Mouse (Mus musculus) left cerebral cortex, postnatal 36 days (tissue): ENCODE results near the gene Gm49661. TPM values are rescaled to one million over a fixed set of nuclear protein-coding genes. Genes with fewer than 3 reads are reported as not detected.

Experiments used
- DNase-seq, 2 experiments: peaks; one replicate each; pipeline ENCODE4 v3.0.0; 2021 to 2022; ENCODE audit warnings: low spot score in 2 of 2, mixed read lengths in 1 of 2
- intact Hi-C: fragments of 180-260 bp; cut with DNase I; formaldehyde crosslinking; loops from one replicate; pipeline ENCODE4 v1.15.1; 2025
- total RNA-seq, 2 experiments: library from RNA; stranded (reverse); gene quantifications; 2 replicates each; pipeline ENCODE4 v1.2.3; 2021

Gm49661 gene
- total RNA-seq, 2 experiments from 2014 or later: 1.6 TPM; not detected in 1

DNA sequence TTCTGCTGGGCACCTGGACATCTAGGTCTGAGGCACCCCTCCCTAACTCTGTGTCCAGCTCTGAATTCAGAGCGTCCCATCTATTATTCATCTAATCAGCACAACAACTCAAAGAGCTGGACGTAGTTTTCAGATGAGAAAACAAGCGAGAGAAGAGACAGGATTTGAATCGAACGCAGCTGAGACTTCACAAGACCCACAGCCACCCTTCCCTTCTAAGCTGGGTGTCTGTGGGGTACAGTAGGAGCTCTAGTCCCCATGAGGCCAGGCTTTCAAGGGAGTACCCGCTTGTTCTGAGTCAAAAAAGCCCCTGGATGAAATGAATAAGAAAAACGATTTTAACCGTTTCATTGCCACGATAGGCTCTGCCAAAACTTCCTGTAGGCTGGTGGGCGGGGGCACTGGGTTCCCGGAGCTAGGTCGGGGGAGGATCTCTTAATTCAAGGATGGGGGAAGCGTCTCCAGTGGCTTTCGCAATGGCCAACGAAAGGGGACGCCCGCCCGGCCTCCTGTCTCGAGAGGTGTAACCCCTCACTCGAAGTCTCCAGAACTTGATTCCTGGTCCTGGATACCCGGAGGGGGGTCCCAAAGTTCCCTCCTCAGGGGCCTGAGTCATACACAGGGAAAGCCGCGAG is 15.9 kb upstream of the Gm49661 start:
- no peak for DNase-seq
- intact Hi-C loops: no loop called here

- DNase-seq: no peak
- intact Hi-C loops: no loop called here
These were observed 15.2 kb upstream of the Gm49661 start for GRCm38 (mm10) chr8:84984294-84985048.

DNA sequence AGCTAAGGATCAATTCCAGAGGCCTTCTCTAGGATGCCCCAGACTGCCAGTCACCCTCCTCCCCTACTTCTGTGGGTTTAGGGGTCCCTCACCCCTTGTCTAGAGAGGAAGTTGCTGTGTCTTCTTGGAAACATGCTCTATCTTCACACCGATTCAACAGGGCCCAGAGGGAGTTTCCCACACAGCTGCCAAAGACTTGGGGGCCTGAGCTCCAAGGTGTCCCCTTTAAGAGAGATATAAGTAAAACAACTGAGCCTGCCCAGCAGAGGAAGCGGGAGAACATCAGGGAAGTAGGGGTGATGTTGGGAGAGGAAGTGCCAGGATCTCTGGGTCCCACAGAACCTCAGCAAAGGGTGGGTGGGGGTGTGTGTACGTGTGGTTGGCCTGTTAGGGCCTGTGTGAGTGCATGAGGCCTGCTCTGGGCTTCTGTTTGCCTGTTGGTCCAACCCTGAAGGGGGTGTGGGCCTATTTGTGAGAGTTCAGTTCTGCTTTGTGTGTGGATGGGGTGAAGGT is 13.3 kb upstream of the Gm49661 start:
- intact Hi-C loops: no loop called here
- DNase-seq: no peak

DNA sequence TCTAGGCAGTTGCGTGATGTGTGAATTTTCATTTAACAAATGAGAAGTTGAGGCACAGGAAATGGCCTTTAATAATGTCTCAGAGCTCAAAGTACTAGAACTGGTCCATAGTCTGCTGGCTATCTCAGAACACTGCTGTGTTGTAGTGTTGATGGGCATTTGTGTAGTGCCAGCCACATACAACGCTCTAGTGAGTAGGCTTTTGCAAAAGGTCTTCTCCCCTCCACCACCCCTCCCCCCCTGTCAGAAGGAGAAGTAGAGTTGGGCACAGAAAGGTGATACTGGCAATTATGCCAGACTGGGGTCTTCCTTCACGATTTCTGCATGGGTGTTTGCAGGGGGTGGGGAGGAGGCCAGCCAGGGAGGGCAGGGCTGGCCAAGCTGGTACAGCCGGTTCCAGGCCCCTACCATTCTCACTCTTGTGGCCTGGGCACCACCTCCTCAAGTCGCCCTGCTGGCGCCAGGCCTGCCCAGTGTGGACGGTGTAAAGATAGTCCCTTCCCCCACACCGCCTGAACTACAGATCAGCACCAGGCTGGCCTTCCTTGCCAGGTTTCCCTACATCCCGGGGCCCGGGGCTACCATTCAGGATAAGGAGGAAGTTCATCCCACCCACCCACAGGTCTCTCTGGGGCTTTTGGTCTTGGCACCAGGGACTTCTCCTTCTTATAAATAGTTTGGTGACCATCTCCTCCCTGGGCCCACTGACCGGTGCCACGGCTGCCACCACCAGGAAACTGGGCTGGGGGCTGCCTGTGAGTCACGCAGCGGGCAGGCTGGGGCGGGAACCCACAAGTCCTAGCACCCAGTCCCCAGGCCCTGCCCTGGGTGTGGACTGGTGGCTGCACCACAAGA is 12.6 kb upstream of the Gm49661 start:
- intact Hi-C loops: no loop called here

GRCm38 (mm10) chr8:84980622-84981358 is 11.6 kb upstream of the Gm49661 start:
- no peak for DNase-seq
- intact Hi-C loops: no loop called here

More for the DNA sequence above, 12.6 kb upstream of the Gm49661 start:
- no peak for DNase-seq

GRCm38 (mm10) chr8:84979599-84980421 is 10.6 kb upstream of the Gm49661 start:
- intact Hi-C loops: loop anchor here (5.0 kb wide), 1 partner anchor 47 kb away; the partner anchor contains the start of genes Asna1 and Trir
- DNase-seq: peak; percentile 92 to 93

- peak; percentile 96 to 98 for DNase-seq
- intact Hi-C loops: loop anchor here (1.0 to 5.0 kb wide), 2 partner anchors 8 to 49 kb away; partner anchors contain the start of genes Asna1 and Trir
These were observed 9.2 kb upstream of the Gm49661 start, which contains the start of gene Junb for GRCm38 (mm10) chr8:84978248-84978940. Gene Junb (minus strand): TSS chr8:84978718.

DNA sequence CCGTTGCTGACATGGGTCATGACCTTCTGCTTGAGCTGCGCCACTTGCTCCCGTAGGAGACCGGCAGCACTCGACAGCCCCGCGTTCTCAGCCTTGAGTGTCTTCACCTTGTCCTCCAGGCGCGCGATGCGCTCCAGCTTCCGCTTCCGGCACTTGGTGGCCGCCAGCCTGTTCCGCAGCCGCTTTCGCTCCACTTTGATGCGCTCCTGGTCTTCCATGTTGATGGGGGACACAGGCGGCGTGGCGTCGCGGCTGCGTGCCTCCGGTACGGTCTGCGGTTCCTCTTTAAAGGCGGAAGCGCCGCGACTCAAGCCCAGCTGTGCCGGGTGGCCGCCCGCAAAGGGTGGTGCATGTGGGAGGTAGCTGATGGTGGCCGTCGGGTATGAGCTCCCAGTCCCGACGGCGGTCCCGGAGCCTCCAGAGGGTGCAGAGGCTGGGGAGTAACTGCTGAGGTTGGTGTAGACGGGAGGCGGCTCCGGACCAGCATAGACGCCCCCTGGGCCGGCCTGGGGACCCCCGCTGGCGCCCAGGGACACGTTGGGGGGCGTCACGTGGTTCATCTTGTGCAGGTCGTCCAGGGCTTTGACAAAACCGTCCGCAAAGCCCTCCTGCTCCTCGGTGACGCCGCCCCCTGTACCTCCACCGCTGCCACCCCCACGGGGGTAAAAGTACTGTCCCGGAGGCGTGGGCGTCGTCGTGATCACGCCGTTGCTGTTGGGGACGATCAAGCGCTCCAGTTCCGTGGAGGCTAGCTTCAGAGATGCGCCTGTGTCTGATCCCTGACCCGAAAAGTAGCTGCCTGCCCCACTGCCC is 8.4 kb upstream of the Gm49661 start:
- peak; percentile 65 to 80 for DNase-seq
- intact Hi-C loops: loop anchor here (1.0 to 5.0 kb wide), 2 partner anchors 9 to 50 kb away; partner anchors contain the start of genes Asna1 and Trir

DNA sequence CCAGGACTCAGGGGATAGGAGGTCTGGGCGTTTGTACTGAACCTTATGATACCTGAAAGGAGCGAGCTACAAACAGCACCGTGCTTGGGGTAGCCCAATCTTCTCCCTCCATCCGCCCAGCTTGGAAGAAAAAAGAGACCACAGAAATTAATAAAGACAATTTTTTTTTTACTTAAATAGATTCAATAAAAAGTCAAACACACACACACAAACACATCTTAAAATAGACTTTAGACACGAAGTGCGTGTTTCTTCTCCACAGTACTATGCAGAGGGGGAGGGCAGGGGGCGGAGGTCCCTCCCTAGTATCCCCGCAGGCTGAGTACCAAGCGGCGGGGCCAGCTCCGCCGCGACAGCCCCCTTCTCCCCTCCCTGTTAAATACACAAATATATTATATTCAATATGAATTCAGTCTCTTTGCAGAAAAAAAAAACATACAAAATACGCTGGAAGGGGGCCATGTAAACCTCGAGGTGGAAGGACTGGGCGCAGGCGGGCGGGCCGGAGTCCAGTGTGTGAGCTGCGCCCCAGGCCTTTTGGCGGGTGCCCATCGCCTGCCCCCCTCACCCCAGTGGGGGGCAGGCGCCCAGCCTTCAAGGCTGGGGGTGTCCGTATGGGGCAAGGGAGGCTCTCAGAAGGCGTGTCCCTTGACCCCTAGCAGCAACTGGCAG is 7.7 kb upstream of the Gm49661 start:
- intact Hi-C loops: loop anchor here (5.0 kb wide), 1 partner anchor 50 kb away; the partner anchor contains the start of genes Asna1 and Trir
- DNase-seq: no peak

DNA sequence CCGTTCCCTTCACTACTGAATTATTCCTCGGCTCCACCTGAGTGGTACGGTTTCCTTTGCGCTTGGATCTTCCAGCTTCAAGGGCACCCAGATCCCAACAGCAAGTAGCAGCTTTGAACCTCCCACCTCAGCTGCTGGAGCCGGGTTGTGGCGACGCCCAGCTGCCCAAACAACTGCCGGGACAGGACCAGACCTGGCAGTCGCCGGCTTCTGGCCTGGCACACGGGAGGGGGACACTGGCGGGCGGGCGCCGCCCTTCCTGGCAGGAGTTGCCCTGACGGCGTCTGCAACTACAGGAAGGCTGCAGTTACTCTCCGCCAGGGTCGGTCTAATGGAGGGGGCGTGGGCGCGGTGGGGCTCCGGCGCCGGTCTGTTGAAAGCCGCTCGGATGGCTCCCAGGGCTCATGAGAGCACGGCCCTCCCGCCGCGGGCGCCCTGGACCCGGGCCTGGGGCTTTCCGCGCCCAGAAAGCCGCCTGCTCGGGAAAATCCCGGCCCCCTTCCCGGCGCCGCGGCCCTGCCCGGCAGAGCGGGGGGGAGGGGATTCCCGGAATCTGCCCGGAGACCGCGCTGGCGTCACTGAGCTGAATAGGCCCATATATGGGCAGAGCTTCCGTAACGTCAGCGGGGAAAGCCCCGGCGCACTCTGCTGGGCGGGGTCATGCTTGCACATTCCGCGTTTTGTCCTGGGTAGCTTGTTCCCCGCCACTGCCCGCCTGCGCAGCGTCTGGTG is 7.0 kb upstream of the Gm49661 start:
- intact Hi-C loops: loop anchor here (5.0 kb wide), 1 partner anchor 51 kb away; the partner anchor contains the start of genes Asna1 and Trir
- DNase-seq: peak; percentile 96

GRCm38 (mm10) chr8:84975434-84975833 is 6.2 kb upstream of the Gm49661 start:
- intact Hi-C loops: loop anchor here (1.0 to 5.0 kb wide), 2 partner anchors 15 to 52 kb away; partner anchors contain the start of genes Asna1, Hook2 and Trir
- peak in 1 of 2 experiments; percentile 54 for DNase-seq

- intact Hi-C loops: loop anchor here (1.0 to 5.0 kb wide), 3 partner anchors 16 to 53 kb away; partner anchors contain the start of genes Asna1, Hook2 and Trir
- no peak for DNase-seq
These were observed 5.4 kb upstream of the Gm49661 start for GRCm38 (mm10) chr8:84974543-84975142.

DNA sequence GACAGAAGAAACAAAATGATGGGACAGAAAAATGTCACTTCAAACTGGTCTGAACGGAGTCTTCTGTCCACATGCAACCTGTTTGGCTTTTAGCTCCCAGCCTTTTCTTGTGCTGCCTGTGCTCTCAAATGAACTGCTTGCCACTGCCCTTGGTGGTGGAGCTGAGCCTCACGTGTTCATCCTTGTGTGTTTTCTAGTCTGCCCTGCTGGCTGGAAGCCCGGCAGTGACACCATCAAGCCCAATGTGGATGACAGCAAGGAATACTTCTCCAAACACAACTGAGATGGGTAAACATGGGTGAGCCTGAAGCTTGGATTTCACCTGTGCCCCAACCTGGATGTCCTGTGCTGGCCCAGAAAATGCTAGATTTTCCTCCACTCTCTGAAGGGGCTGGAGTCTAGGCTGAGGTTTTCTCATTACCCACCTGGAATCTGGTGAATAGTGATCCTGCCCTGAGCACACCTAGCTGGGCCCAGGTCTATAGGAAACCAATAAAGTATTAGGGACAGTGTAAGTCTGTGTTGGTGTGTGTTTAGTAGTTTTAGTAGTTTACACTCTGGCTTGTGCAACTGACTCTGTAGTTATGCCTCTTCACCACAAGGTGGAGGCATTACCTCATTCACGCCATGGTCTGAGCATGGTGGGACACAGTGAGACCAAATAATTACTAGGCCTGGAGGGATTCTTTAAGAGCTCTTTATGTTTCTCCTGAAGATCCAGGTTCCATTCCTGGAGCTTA is 4.7 kb upstream of the Gm49661 start:
- intact Hi-C loops: loop anchor here (5.0 kb wide), 1 partner anchor 33 kb away; no protein-coding TSS in a partner anchor
- DNase-seq: no peak

DNA sequence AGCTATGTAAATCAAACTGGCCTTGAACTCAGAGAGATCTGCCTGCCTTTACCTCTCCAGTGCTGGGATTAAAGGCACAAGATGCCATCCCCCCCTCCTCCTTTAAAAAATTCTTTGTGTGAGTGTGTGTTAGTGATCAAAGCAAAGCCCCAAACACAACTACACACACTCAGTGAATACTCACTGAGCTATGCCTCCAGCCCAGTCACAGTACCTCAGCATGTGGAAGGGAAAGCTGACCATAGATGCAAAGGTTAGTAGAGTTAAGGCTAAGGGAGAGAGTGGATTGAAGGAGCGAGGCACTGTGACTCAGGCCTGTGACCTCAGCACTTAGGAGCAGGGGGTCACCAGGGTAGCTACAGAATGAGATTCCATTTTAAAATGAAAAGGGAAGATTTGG is 3.8 kb upstream of the Gm49661 start:
- DNase-seq: no peak
- intact Hi-C loops: loop anchor here (5.0 kb wide), 1 partner anchor 34 kb away; no protein-coding TSS in a partner anchor
